Mouse (Mus musculus): ENCODE data around the gene Olfr12.

- TF ChIP-seq CTCF (IDR thresholded peaks at IDR 0.05) (no peak), EP300 (IDR thresholded peaks at IDR 0.05; ENCODE audit: insufficient read depth, low read depth, low read length) (no peak), POLR2A (IDR thresholded peaks at IDR 0.05; ENCODE audit: insufficient read depth, low read depth, low read length) (no peak)
These were observed 20.6 kb downstream of the Olfr12 start for GRCm38 (mm10) chr1:92638181-92638580.

Measured in heart, adult 2 months (tissue).